Mouse (Mus musculus) NIH3T3 (cell line): ENCODE data around the gene Ube2j2.
A peak's percentile ranks its signal among the peaks of the same experiment; 100 is the strongest.

Experiments used
- DNase-seq: peaks from one replicate; pipeline ENCODE4 v3.0.0-alpha.2; 2012; ENCODE audit warnings: low read depth

Gene Ube2j2

DNA sequence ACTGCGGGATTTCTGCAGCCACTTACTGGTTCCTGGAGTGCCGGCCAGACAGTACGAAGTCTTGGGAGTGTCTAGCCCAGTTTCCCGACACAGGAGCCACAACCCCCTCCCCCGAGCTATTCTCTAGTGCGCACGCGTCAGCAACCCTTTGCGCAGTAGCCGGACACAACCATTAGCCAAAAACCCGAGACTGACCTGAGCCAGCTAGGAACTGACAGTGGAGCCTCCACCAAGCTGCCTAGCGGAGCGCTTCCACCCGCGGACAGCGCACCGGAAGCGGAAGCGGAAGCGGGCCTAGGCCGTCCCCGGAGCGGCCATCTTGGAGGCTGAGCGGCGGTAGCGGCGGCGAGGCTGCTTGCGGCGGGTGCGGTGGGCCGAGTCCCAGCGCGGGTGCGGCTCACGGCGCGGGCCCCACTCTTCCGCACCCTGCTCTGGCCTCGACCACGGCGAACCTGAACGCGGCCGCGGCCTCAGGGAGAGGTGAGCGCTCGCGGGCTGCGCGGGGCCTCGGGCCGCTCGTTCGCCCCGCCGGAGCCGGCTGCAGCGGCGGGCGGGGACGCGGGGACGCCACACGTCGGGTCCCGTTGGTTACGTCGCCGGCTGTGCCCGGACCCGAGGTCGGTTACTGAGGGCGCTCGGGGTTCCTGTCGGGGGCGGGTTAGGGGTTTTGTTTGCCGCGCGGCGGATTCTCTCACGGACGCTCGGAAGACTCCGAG, at the start of gene Ube2j2:
TSS of gene Ube2j2 (plus strand) at position 298 of the 716 bp plus-strand sequence.
- DNase-seq = peak; percentile 96

DNA sequence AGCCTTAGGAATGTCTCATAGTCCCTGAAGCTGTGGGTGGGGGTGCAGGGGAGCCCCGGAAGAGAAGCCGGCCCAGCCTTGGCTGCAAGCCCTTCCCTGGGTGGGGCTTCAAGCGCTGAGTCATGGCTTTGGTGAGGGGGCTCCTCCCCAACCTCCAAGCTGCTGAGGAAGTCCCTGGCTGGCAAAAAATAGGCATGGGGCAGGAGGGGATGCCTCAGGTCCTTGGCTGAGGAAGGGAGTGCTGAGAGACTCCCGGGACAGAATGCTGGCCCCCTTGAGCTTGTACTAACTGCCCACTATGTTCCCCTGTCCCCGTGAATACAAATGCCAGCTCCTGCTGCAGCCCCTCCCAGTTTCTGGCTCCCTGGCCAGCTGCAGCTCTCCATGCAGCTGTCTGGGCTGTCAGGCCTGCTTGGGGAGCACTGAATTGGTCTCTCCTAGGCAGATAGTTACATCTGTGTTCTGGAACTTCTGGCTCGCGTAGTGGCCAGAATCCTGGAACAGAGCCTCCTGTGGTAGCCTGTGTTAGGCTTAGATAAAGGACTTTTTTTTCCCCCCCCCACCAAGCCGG, 49.2 kb upstream of the Ube2j2 start:
- peak; percentile 87 for DNase-seq

DNA sequence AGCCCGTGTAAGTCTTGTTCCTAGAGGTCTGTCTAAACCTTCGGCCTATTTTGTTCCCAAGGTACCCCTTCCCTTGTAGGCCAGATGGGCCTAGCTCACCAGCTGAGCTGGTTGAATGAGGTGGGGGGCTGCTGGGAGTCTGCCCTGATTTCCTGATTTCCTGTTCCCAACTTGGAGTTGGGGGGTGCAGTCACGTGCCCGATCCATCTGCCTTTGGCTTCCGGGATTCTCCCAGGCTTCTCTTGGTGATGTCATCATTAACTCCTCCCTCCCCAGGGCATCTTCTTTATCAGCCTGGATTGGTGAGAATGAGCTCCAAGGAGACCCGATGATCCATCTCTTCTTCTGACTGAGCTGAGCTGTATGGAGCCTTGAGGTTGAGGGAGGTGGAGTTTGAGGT, 48.4 kb upstream of the Ube2j2 start:
- peak; percentile 48 for DNase-seq

DNA sequence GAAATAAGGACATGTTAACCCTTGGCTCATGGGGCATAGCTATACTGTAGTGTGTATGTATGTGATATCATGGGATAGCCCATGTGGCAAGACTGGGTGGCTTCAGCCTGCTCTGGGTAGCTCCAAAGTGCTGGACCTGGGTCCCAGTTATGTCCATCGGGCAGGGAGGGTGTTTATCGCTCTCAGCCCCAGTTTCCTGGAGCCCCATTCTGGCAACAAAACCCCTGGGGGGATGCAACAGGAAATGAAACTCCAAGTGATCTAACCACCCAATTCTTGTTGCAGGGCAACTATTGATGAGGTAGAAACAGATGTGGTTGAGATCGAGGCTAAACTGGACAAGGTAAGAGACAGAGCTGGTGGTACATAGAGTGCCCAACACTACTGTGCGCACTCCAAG, 47.8 kb upstream of the Ube2j2 start:
- DNase-seq = no peak

DNA sequence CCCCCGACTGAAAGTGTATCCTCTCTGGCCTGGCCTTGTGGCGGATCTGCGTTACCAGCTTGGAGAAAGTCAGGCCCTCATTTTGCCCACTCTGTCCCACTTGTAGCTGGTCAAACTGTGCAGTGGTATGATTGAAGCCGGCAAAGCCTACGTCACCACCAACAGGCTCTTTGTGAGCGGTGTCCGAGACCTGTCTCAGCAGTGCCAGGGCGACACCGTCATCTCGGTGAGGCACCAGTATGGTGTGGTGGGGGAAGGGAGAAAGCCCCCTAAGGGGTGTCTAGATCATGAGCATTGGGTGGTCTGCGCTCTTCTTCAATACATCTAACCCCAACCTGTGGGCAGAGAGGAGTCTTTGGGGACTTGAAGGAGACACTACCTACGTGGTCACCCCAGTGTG, 47.2 kb upstream of the Ube2j2 start:
- DNase-seq = no peak

DNA sequence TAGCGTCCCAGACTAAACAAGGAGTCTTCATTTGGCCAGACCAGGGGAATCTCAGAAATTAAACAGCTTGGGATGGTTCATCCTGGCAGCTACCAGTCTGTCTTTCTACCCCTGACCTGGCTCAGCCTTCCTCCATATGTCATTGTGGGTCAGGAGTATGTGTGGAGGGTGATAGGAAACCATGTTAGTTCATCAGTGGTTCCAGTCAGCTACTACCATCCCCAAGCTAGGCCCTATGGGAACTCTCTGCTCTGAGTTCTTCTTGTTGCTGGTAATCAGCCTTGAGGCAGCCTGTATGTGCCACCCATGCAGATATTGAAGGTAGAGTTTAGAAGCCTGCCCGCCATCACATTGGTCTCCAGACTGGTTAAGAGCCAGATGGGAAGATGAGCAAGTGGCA, 45.3 kb upstream of the Ube2j2 start:
- no peak for DNase-seq

DNA sequence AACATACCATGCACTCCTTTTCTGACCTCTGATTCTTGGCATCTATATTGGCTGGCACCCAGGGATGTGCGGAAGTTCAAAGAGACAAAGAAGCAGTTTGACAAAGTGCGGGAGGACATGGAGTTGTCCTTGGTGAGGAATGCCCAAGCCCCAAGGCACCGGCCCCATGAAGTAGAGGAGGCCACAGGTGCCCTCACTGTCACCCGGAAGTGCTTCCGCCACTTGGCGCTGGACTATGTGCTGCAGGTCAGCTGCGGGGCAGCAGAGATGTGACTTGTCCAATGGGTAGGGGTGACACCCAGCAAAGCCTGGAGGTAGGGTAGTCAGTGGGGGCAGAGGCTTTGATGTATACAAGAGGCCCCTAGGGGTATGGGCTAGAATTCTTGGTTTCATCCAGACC, 44.3 kb upstream of the Ube2j2 start:
- no peak for DNase-seq

DNA sequence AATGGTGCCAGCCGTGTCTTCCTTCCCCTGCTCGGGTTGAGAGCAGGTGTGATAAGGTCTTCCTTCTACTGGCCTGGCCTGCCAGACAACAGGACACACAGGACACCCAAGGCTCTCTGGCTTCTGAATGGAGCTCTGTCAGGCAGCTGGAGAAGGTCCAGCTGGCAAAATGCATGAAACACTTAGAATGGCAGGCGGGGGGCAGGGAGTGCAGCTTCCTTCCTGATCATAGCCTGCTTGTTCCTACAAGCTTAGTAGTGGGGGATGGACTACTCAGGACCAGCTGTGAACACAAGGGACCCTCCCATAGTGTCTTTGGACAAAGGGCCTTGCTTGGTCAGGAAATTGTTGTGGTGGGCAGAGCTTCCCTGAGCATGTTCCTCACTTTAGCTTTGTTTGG, 42.4 kb upstream of the Ube2j2 start:
- no peak for DNase-seq

DNA sequence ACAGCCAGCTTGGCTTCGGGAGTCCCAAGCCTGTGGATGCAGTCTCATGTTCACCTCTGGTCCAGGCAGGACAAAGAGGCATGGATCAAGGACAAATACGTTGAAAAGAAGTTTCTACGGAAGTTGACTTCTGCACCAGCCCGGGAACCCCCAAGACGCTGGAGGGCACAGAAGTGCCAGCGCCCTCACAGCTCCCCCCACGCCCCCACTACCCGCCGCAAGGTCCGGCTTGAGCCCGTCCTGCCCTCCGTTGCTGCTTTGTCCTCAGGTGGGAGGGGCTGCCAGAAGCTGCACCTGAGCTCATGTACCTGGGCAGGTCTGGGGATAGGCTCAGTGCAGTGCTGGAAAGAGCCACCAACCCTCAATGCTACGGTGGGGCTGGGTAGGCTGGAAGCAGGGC, 40.4 kb upstream of the Ube2j2 start:
- DNase-seq = no peak

DNA sequence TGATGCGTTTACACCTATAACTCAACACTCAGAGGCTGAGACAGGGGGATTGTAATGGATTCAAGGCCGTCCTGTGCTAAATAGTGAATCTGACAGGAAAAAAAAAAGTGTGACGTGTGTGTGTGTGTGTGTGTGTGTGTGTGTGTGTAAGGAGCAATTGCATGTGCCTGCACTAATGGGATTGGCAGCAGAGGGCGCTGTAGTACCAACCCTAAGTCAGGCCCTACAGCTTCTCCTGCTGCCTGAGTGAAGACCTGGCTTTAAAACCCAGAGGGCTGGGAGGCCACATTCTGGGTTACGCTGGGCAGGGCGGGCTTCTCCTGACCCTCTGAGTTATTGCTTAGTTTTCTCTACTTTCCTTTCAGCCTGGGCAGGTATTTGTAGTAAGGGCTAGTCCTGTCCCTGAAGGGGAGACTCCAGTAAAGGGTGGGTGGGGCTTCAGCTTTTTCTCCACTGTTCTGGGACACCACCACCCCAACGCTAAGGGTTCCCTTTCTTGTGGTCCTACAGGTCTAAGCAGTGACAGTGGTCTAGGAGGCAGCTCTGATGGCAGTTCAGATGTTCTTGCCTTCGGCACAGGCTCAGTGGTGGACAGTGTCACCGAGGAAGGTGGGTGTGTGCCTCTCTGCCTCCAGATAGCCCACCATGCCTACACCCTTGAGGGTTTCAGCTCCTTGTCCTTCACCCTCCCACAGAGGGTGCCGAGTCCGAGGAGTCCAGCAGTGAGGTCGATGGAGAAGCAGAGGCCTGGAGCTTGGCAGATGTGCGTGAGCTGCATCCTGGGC, 39.1 kb upstream of the Ube2j2 start:
- peak; percentile 60 for DNase-seq

DNA sequence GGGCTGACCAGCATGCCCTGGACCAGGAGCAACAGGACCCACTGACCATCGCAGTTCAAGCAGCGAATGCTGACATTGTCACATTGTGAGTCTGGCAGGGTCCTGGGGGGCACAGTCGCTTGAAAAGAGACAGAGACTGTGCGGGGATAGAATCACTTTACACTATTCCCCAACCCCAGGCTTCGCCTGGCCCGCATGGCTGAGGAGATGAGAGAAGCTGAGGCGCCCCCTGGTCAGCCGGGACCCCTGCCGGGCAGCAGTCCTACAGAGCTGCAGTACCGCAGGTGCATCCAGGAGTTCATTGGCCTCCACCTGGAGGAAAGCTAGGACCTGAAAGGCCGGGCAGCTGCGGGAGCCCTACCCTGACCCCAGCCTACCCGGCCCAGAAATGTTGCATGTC, 38.0 kb upstream of the Ube2j2 start:
- no peak for DNase-seq

DNA sequence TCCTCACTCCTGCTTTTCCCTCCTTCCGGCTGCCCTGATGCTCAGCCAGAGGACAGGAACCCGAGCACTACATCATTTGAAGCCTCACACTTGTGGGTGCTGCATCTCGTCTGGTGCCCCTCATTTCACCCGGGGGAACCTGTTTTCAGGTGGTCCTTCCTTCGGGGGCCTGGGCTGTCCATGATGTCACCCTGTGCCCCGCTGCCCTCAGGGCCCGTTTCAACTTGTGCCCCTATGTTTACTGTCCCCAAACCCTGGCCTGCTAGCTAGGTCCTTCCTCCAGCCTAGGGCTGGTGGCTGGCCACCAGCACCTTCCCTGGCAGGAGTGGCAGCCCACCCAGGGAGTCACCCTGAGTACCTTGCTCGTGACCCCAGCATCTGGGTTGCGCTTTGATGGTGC, 37.5 kb upstream of the Ube2j2 start:
- DNase-seq = no peak

DNA sequence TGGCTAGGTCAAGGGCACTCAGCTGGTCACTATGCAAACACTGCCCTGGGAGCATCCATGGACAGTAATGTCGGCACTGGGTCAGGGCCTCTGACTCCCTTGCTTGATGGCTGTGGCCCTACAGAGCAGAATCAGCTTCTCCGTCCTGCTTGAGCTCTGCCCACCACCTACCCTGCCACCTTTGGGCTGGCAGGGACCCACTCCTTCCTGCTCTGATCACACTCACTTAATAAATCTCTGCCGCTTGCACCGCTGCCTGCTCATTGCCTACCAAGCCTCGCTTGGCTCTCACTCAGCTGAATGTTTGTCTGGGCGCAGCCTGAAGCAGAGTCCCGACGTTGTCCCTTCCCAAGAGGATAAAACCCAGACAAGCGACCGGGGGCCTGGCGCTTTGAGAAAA, 36.6 kb upstream of the Ube2j2 start:
- DNase-seq = no peak

DNA sequence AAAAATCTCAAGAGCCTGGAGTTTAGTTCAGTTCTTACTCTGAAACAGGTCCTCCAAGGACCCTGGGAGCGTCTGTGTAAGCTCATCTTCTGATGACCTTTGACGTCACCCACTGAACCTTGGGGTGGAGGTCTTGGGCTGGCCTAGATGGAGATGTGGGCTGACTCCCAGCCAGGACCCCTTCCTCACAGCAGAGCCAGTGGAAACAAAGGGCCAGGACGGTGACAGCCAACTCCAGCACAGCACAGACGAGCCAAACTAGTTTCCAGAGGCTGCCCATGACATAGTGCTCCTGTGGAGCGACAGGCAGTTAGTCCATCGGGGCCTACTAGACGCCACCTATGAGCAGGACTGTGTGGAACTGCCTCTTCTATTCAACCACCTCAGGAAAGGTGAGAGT, 35.4 kb upstream of the Ube2j2 start:
- no peak for DNase-seq

DNA sequence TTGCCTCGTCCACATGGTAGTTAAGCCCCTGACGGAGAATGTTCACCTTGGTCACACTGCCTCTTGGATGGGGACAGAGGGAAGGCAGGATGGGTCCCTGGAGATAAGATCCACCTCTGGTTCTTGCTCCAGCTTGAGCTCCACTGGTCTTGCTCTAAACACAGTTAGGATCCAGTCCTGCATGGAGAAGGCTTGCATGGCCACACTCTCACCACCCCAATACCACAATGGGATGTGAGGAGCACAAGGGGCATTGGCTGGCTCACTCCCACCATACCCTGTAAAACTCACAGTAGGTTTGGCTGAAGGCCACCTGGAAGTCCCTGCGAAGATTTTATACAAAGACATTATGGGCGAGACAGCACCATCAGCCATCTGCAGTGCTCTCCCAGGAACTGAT, 34.9 kb upstream of the Ube2j2 start:
- DNase-seq = no peak

DNA sequence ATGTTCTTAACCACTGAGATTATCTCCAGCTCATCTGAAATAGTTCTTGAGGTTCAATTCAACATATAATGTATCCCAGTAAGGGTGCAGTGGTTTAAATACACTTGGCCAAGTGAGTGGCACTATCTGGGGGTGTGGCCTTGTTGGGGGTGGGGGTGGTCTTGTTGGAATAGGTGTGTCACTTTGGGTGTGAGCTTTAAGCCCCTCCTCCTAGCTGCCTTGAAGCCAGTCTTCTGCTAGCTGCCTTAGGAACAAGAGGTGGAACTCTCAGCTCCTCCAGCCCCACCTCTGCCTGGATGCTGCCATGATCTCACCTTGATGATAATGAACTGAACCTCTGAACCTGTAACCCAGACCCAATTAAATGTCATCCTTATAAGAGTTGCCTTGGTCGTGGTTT, 11.6 kb upstream of the Ube2j2 start:
- DNase-seq = no peak

DNA sequence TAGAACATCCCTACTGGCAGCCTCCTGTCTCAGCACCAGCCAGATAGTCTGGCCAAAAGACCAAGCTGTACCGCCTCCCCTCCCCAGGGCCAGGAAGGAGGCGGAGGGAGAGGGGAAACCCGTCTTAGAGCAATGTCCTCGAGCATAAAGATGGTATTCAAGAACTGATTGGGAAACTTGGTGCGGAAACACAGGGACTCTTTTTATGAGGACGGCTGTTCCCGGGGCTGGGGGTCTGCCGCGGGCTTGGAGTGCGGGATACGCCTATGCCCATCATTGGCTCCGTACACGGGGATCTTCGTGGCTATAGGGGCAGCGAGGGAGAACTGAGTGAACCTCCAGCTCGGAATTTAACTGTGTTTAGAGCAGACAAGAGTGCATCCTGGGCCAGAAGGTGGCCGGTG, 580 bp upstream of the Ube2j2 start:
- DNase-seq = peak; percentile 58

DNA sequence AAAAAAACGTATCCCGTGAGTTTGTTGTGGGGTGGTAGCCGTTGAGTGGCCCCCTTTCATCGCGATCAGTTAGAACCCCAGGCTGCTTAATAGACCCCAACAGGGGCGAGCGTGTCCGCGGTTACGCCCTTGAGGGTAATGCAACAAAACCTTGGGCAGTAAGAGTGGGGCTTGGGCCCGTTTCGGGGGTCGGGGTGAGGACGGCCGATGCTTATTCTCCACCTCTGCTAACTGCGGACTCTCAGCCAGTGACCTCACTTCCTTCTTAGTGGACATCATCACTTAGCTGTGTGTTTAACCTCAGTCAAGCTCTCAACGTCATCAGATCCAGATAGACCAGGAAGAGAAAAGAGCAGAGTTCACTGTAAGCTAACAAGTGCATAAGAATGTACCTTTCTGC, 640 bp downstream of the Ube2j2 start:
- no peak for DNase-seq

DNA sequence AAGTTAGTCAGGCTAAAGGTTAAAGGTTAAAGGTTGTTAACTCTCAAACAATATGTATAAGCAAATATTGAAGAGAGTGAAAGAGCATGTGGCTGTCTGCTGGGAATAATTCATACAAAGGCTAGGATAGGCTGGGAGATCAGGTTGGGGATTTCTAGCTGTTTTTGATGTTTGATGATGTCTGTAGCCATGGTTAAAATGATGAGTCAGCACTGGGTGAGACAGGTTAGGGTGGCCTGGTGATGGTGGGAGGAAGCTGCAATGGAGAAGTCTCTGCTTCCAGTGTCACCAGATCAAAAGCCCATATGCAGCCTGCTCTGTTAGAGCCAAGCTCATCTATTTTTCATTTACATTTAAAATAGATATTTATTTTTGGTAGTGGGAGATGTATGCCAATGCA, 3.5 kb downstream of the Ube2j2 start:
- no peak for DNase-seq

DNA sequence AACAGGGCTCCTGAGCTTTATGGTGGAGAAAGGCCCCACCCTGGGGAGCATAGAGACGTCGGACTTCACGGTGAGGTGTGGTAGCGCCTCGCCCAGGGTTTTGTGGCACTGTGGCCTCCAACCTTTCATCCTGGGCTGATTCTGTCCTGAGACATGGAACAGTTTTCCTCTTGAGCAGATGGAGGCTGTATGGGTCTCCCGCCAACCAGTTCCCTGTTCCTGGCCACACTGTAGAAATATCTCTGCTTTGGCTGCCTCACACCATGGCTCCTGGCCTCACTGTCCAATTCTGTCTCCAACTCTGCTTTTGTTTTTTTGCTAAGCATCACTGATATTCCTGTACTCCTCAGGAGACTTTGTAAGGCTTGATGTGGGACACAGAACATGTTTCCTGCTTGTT, 11.9 kb downstream of the Ube2j2 start:
- no peak for DNase-seq

DNA sequence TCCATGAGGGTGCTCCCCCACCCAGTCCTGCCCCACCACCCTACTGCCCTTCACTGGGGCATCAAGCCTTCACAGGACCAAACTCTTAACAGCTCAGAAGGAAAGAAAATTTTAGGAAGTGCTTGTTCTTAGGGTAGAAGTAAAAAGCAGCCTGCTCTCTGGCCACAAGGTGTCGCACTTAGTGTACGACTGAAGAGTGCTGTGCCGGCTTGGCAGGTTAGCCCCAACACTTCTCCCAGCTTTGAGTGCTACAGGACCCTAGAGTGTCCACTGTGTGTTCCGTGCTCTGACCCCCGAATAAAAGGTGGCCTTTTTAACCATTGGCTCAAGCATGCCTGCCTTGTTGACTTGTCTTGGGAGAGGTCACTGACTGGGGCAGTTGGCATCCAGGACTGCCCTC, 15.6 kb downstream of the Ube2j2 start:
- peak; percentile 86 for DNase-seq

DNA sequence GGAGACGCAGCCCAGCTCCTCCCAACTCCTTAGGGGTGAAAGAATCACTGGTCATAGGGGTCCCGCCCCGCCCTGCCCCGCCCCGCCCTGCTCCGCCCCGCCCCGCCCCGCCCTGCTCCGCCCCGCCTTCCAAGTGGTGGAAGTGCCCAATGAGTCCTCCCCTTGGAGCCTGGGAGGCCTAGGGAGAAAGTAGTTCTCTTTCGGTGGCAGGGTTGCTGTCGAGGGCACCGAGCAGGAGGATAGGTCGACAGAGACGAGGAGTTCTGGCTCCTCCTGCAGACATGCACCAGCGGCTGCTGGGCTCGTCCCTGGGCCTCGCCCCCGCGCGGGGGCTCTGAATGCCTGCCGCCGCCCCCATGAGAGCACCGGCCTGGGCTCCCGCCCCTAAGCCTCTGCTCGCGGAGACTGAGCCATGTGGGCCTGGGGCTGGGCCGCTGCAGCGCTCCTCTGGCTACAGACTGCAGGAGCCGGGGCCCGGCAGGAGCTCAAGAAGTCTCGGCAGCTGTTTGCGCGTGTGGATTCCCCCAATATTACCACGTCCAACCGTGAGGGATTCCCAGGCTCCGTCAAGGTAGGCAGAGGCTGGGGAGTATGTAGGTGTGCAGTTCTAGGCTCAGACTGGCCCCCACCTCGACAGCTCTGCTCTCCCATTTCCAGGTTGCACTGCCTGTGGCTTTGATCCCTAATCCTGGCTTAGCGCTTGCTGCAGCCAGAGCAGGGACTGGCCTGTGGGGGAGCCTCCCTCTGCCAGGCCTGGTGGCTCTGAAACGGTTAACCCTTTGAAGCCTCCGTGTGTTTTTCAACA, 18.7 kb downstream of the Ube2j2 start, which contains the start of gene C1qtnf12:
TSS of gene C1qtnf12 (plus strand) at position 152 of the 805 bp plus-strand sequence.
- DNase-seq = no peak

DNA sequence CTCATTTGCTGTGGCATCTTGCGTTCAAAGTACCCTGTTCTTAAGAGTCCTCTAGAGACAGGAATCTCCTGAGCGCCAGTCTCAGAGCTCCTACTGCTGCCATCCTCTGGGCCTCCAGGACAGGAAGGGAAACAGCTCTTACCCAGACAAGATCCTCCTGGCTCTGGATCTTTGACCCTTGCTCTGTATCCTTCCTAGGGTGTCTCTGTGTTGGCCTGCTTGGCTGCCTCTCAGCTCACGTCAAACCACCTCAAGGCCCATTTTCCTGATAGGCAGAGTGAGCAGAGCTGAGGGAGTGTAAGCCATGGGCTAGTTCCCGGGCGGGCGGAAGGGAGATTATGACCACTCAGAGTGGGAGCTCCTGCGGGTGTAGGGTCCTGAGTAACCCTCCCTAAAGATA, 19.5 kb downstream of the Ube2j2 start:
- DNase-seq = no peak
